Mouse (Mus musculus) liver, adult 10 weeks (tissue): ENCODE results near the gene AU022252. TPM values are rescaled to one million over a fixed set of nuclear protein-coding genes. Genes with fewer than 3 reads are reported as not detected.

ENCODE experiments used
- polyA plus RNA-seq: library from polyadenylated mRNA; stranded (reverse); fragments of 350-450 nt; fragmentation: Illumina TruSeq; extraction: RNeasy Lipid Tissue Mini Kit (QIAGEN cat#74804); gene quantifications from one replicate; pipeline ENCODE4 v1.2.3, GENCODE M21; 2014; ENCODE audit warnings: low read depth, low replicate concordance

Gene AU022252
- 20.6 TPM for polyA plus RNA-seq

DNA sequence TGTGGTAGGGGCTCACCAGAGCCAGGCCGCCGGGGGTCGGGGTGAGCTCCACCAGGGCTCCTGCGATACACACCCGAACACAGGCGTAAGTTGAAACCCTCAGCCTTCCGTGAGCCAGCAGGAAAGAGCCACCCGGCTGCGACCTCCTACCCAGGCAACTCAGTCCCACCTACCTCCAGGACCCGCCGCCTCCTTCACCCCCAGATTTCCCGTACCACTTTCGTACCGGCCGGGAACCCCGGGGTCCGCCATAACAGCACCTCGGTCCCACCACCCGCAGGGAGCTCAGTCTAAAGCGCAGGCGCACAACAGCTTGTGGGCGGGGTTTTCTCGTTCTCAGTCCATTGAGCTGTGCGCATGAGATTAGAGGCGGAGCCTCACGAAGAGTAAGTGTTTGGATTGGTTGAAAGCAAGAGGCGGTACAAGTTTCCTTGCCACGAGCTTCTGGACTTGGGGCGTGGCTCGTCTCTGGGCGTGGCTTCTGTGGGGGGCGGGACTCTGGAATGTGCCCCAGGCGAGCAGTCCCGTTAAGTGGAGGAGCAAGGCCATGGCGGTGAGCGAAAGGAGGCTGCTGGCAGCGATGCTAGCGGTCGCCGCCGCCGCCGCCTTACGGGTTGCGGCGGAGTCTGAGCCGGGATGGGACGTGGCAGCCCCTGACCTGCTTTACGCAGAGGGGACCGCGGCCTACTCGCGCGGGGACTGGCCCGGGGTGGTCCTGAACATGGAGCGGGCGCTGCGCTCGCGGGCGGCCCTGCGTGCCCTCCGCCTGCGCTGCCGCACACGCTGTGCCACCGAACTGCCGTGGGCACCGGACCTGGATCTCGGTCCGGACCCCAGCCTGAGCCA is at the start of gene AU022252, which contains the start of gene P3h1:
Gene AU022252 (minus strand): TSS at position 303 of the 846 bp plus-strand sequence.
Gene P3h1 (plus strand): TSS at position 506 of the 846 bp plus-strand sequence.

GRCm38 (mm10) chr4:119255351-119255750 is 22.8 kb upstream of the AU022252 start, which contains the start of gene Cldn19:
Gene Cldn19 (plus strand): TSS chr4:119255414.

GRCm38 (mm10) chr4:119218169-119218568 is 14.3 kb downstream of the AU022252 start, which contains the start of gene Tmem269:
Gene Tmem269 (minus strand): TSS chr4:119218217.

GRCm38 (mm10) chr4:119194909-119195581 is 37.5 kb downstream of the AU022252 start, which contains the start of gene Svbp:
Gene Svbp (plus strand): TSS chr4:119195306.

GRCm38 (mm10) chr4:119189864-119190263 is 42.6 kb downstream of the AU022252 start, which contains the start of gene Ermap:
Gene Ermap (minus strand): TSS chr4:119190011.

GRCm38 (mm10) chr4:119173851-119174453 is 58.6 kb downstream of the AU022252 start, which contains the start of gene Zfp691:
Gene Zfp691 (minus strand): TSS chr4:119174195.

Other genes starting within 250 kb of the AU022252 start
- 1.4 TPM for gene Slc2a1, start 124.0 kb downstream of the AU022252 start, polyA plus RNA-seq
- gene Zfp691, start 58.5 kb downstream of the AU022252 start, polyA plus RNA-seq = 1.4 TPM
- gene Ermap, start 42.7 kb downstream of the AU022252 start, polyA plus RNA-seq = not detected
- gene Svbp, start 37.4 kb downstream of the AU022252 start, polyA plus RNA-seq = 5.9 TPM
- 0.26 TPM for gene Tmem269, start 14.5 kb downstream of the AU022252 start, polyA plus RNA-seq
- gene P3h1, start 203 bp upstream of the AU022252 start, polyA plus RNA-seq = 5.8 TPM
- not detected for gene Cldn19, start 22.7 kb upstream of the AU022252 start, polyA plus RNA-seq
- gene Ybx1, start 61.9 kb upstream of the AU022252 start, polyA plus RNA-seq = 189 TPM
- 13.6 TPM for gene Ppih, start 87.8 kb upstream of the AU022252 start, polyA plus RNA-seq
- gene Ccdc30, start 182.8 kb upstream of the AU022252 start, polyA plus RNA-seq = 6.3 TPM
- gene Ppcs, start 189.7 kb upstream of the AU022252 start, polyA plus RNA-seq = 30.9 TPM
- gene Zmynd12, start 190.1 kb upstream of the AU022252 start, polyA plus RNA-seq = 0.40 TPM